Mouse (Mus musculus): ENCODE measurements around the gene Ccdc9. TPM values are rescaled to one million over a fixed set of nuclear protein-coding genes. Genes with fewer than 3 reads are reported as not detected.

Gene Ccdc9
- total RNA-seq, 2 experiments from 2014 or later, result 29.1 to 36.9 TPM

Other genes with a start within 250 kb of the Ccdc9 start
- gene Bicra, start 238.9 kb downstream of the Ccdc9 start, total RNA-seq (2021), result 1 to 10 TPM; 5.1 to 6.1 TPM
- gene Zfp541, start 225.0 kb downstream of the Ccdc9 start, total RNA-seq (2021), result not detected
- 100 to 1,000 TPM in 1 of 2 experiments, 10 to 100 TPM in 1; 71.2 to 105 TPM for gene Napa, start 188.3 kb downstream of the Ccdc9 start, total RNA-seq (2021)
- gene Kptn, start 166.9 kb downstream of the Ccdc9 start, total RNA-seq (2021), result 10 to 100 TPM; 10.7 to 11.1 TPM
- gene Slc8a2, start 157.0 kb downstream of the Ccdc9 start, total RNA-seq (2021), result under 1 TPM; 0.15 to 0.16 TPM
- 1 to 10 TPM in 1 of 2 experiments, under 1 TPM in 1; 0.97 to 1.9 TPM for gene Meis3, start 111.7 kb downstream of the Ccdc9 start, total RNA-seq (2021)
- gene Dhx34, start 64.8 kb downstream of the Ccdc9 start, total RNA-seq (2021), result 1 to 10 TPM; 3.2 to 3.4 TPM
- under 1 TPM; 0.13 to 0.23 TPM for gene C5ar2, start 42.6 kb downstream of the Ccdc9 start, total RNA-seq (2021)
- 1 to 10 TPM; 1.6 to 2.9 TPM for gene C5ar1, start 27.3 kb downstream of the Ccdc9 start, total RNA-seq (2021)
- 10 to 100 TPM; 13.1 to 13.2 TPM for gene Inafm1, start 13.2 kb downstream of the Ccdc9 start, total RNA-seq (2021)
- 1 to 10 TPM; 1.7 to 2.4 TPM for gene Bbc3, start 21.6 kb upstream of the Ccdc9 start, total RNA-seq (2021)
- gene Sae1, start 101.0 kb upstream of the Ccdc9 start, total RNA-seq (2021), result 10 to 100 TPM; 25.2 to 26.4 TPM
- 10 to 100 TPM; 22.4 to 25.6 TPM for gene Zc3h4, start 114.1 kb upstream of the Ccdc9 start, total RNA-seq (2021)
- 10 to 100 TPM; 37.4 to 39.4 TPM for gene Tmem160, start 166.0 kb upstream of the Ccdc9 start, total RNA-seq (2021)
- gene Npas1, start 190.9 kb upstream of the Ccdc9 start, total RNA-seq (2021), result not detected